Mouse (Mus musculus) cerebellum, adult 9-10 months (tissue): Measurements from ENCODE around the gene Zpbp2.
"Not testable (repeated sequence)": the region's sequence is repeated elsewhere in the genome, so short reads cannot be mapped to it uniquely, and the experiment has no call there.

Experiments
- DNase-seq: peaks from one replicate; pipeline ENCODE4 v3.0.0; 2022

Zpbp2 gene

DNA sequence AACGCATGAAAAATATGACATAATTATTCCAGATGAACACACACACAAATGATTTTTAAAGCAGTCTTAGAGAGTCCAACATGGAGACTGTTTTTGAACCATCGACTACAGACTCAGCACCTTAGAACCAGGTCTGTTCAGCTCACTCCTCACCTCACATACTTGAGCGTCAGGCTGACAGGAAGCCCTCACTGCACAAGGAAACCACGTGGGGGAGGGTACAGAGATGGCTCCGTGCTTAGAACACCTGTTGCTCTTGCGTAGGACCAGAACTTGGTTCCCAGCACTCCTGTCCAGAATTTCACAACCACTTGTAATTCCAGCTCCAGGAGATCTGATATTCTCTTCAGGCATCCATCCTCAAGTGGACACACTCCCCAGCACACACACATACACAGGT is 44.1 kb downstream of the Zpbp2 start:
- DNase-seq, result no peak

DNA sequence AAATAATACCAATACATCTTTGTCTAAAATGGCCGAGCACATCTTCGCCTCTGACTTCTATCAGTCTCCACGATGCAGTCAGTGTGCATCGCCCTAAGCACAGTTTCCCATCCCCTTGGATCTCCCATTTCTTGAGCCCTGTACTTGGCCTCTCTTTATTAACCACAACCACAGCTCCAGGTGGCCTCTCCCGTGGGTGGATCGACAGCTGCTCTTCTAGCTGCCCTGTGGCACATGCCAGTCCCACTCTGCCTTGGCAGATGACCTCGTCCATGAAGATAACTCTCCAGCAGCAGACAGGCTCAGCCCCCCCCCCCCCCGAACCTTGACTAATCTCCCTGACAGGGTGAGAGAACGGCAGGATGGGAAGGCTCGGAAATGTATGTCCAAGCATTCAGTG is 44.6 kb downstream of the Zpbp2 start:
- DNase-seq, result no peak

DNA sequence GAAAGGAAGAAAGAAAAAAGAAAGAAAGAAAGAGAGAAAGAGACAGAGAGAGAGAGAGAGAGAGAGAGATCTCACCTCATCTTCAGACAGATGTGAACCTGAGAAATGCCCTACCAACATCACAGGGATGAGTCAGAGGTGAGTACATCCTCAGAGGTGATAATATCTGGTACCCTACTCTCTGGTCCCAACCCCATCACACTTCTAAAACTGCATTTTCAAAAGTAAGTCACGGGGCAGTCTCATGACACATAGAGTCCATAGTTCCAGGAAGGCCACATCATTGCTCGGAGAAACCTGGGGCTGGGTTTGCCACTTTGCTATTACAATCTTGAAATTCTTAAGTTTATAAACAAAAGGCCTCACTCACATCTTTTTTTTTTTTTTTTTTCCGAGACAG is 45.1 kb downstream of the Zpbp2 start:
- no peak for DNase-seq

DNA sequence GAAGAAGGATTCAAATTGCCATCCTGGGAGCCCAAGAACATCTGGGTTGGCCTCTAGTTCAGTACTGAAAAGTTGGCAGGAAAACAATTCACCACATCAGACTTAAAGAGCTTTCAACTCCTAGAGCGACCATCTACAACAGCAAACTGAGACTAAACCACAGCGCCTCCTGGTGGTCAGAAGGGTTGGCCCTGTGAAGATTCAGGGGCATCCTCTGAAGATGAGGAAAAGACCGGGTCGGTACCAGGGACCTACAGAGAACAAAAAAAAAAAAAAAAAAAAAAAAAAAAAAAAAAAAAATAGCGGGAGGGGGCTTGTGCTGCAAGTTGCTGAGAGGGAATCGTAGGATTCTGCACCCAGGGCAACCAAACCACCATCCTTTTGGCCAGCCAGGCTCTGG is 46.5 kb downstream of the Zpbp2 start:
- no peak for DNase-seq

DNA sequence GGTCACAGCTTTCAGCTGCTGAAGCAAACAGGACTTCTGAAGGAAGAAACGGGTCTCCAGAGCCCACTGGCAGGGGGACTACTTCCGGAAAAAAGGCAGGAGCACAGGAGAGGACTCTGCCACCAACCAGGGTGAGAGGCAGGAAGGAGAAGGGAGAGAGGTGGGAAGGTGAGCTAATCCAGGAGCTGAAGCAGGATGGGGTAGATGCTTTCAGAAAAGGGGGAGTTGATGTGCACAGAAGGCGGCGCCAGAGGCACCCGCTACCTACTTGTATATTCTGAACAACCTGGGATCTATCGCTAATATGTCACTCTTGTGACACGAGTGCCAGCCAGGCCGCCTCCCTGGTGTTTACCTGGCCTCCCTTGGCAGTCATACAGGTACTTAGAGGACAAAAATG is 47.1 kb downstream of the Zpbp2 start, which contains the start of gene Lrrc3c:
Gene Lrrc3c, plus strand, starts transcription at position 301 of the 400 bp plus-strand sequence.
- DNase-seq, result no peak

DNA sequence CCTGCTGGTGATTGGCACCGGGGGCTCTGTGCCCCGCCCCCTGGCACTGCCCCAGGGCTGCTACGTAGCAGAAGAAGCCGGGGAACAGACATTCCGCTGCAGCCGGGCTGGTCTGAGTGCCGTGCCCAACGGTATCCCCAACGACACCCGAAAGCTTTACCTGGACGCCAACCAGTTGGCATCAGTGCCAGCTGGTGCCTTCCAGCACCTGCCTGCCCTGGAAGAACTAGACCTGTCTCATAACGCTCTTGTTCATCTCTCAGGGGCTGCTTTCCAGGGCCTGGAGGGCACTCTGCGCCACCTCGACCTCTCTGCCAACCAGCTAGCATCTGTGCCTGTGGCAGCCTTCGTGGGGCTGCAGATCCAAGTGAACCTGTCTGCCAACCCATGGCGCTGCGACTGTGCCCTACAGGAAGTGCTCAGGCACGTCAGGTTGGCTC is 48.0 kb downstream of the Zpbp2 start:
- peak; percentile 75 for DNase-seq

DNA sequence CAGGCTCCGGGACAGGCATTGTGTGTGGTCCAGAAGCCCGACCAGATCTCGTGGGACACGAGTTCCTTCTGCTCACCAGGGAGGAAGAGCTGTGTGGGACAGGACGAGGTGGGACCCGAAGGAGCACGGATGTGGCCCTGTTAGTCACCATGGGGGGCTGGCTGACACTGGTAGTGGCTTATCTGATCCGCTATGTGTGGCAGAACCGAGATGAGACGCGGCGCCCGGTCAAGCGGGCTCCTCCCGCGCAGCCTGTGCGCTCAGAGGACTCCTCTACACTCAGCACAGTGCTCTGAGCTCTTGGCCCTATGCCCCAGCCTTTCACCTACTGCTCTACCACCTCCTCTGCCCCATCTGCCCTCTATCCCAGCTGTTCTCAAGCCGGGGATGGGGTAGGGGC is 48.4 kb downstream of the Zpbp2 start:
- DNase-seq, result no peak

DNA sequence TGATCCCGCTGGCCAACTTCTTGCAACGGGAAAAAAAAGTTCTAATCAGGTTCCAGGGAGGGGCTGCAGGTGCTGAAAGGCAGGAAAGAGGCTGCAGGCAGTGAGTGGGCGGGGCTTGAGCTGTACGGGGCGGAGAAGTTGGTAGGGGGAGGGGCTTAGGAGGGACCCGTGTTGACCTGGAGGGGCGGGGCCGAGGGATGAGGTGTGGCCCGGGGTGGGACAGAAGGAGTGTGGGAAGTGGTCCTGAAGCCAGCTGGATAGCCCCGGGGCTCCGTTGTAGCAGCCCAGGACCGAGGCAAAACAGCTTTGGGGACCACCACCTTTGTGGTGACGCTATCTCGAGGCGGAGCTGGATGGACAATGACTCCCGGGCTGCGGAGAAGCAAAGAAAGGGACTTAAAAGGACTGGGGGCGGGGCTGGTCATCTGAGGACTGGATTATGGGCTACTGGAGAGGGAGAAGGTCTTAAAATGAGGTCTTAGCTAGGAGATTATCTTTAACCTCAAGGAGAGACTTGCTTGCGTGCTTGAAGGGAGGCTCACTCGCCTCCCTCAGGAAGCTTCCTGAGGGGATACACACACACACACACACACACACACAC is 51.3 kb downstream of the Zpbp2 start:
- no peak for DNase-seq

DNA sequence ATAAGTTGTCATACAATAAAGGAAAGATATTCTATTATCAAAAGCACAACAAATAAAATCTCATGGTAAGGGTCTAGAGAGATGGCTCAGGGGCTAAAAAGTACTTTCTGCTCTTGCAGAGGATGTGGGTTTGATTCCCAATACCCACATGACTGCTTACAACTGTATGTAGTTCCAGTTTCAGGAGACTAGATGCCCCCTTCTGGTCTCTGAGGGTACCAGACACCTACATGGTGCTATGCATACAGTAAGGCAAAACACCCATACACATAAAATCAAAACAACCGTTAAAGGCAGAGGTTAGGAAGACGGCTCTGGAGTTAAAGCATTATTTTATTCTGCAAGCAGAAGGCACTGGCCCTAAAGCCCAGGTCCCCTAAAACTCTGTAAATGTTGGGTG is 53.1 kb downstream of the Zpbp2 start:
- no peak for DNase-seq

DNA sequence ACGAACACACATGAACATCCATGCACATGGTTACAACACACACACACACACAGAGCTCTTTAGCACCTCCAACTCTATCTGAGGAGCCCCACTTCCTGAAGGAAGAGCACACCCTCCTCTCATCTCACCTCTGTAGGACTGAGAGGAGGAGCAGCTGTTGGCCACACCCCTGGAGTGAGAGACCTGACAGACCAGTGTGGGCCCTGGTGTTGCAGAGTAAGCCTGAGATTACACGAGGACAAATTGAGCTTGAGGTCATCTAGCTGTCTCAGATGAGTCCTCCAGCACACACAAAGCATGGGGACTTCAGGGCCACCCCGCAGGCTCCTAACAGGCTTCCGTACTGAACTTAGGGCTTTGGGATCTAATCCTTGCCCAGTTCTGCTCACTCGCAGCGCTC is 54.0 kb downstream of the Zpbp2 start:
- DNase-seq, result not testable (repeated sequence)

DNA sequence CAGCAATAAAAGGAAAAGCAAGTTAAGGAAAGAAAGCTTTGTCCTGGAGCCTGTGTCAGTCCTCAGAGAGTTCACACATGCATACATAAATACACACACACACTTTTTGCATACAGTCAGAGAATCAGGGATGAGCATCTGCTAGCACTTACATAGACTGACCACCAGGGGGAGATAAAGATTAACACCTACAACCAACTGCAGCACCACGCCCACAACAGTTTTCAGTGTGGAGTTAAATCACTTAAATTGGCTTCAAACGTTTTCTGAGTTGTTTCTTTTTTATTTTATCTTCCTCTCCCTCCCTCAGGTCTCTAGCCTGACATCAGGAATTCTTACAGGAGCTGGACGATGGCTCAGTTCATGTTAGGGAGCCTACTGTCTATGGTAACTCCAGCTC is 55.9 kb downstream of the Zpbp2 start:
- peak; percentile 69 for DNase-seq
